Mouse (Mus musculus) brown adipose tissue, adult 24 weeks (tissue): ENCODE results near the gene Zfp780b. TPM values are rescaled to one million over a fixed set of nuclear protein-coding genes. Genes with fewer than 3 reads are reported as not detected.
"Not testable (repeated sequence)": the region's sequence is repeated elsewhere in the genome, so short reads cannot be mapped to it uniquely, and the experiment has no call there.

Source experiments
- H3K27ac ChIP-seq: fragments of 200-500 bp; replicated peaks from 2 replicates; pipeline ENCODE4 v1.5.1; 2012; ENCODE audit warnings: low read depth, mild to moderate bottlenecking, low read length
- H3K4me1 ChIP-seq: fragments of 200-500 bp; 2 replicates; pipeline ENCODE4 v1.6.1; 2012; ENCODE audit warnings: low read length, mixed read lengths; ENCODE audit not compliant: control insufficient read depth, insufficient read depth, insufficient read length
- H3K4me3 ChIP-seq: fragments of 200-500 bp; 2 replicates; pipeline ENCODE4 v1.5.1; 2012; ENCODE audit warnings: low read depth, mild to moderate bottlenecking, low read length, moderate library complexity; ENCODE audit not compliant: insufficient read depth
- polyA plus RNA-seq: library from polyadenylated mRNA; stranded (reverse); fragments of >200 nt; gene quantifications from 2 replicates; pipeline ENCODE4 v1.2.4, GENCODE M21; 2012; ENCODE audit not compliant: missing spikeins, insufficient read depth, insufficient read length

The Zfp780b gene
- 5.2 and 6.8 TPM in 2 replicates for polyA plus RNA-seq

- Histone ChIP-seq H3K27ac (peak within 1 kb of the TSS; percentile 89), H3K4me3 (peak within 1 kb of the TSS; percentile 89)
Measured at GRCm38 (mm10) chr7:27978683-27979528, at the start of gene Zfp780b. Zfp780b (minus strand) TSS chr7:27979171.

GRCm38 (mm10) chr7:28014445-28014810, 35.5 kb upstream of the Zfp780b start:
- Histone ChIP-seq H3K4me3 (peak overlapping the region; percentile 88), H3K4me1 (no peaks in the 10 kb centered on the region), H3K27ac (no peak overlapping the region)

More at GRCm38 (mm10) chr7:27978683-27979528, at the start of gene Zfp780b:
- H3K4me1 ChIP-seq: 0 out of 2 replicates have a peak, but pooled peaks cover 3% of the 10 kb centered on the region

DNA sequence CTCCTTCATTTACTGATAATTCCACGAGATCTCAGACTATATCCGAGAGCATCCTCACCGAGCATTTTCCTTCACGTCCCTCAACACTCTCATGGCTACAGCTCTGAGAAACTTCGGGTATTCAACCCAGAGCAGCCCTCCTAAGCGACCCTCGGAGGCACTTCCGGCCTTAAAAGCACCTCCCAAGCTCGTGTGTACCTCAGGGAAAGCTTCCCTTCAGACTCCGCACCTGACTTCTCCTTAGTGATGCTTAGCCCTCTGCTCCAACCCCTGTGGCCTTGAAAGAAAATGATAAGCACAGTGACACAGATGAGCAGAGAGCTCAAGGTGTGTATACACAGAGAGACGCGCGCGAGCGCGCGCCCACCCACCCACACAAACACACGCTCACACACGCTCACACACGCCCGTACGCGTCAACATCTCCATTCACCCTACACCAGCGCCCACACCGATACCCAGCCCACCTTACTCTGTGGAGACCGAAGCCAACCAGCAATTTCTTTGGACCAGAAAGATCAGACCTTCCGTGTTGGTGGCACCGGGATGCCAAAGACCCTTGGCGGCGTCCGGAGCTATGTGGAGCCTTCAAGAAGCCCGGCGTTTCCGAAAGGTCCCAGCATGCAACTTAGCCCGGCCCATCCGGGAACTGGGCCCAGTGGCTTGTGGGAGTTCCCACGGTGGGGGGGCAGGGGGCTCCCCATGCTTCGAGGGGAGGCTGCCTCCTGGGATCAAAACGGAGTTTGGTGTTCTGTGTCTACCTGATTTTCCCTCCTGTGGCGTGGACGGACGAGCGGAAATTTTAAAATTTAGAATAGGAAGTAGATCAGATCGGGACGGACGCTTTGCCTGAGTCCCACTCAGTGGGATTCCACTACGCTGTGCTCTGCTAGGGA, 34.8 kb upstream of the Zfp780b start, which contains the start of gene Zfp850:
Zfp850 (minus strand) TSS at position 567 of the 896 bp plus-strand sequence.
- Histone ChIP-seq H3K4me3 (peak within 1 kb of the TSS; percentile 88), H3K27ac (peak within 1 kb of the TSS; percentile 58), H3K4me1 (no peaks in the 10 kb centered on the region)

GRCm38 (mm10) chr7:28010271-28010670, 31.3 kb upstream of the Zfp780b start:
- Histone ChIP-seq H3K4me3 (no peak overlapping the region), H3K27ac (no peak overlapping the region), H3K4me1 (no peaks in the 10 kb centered on the region)

GRCm38 (mm10) chr7:27982197-27982596, 3.2 kb upstream of the Zfp780b start:
- Histone ChIP-seq H3K4me1 (0 out of 2 replicates have a peak, but pooled peaks cover 3% of the 10 kb centered on the region), H3K4me3 (no peak overlapping the region), H3K27ac (no peak overlapping the region)

DNA sequence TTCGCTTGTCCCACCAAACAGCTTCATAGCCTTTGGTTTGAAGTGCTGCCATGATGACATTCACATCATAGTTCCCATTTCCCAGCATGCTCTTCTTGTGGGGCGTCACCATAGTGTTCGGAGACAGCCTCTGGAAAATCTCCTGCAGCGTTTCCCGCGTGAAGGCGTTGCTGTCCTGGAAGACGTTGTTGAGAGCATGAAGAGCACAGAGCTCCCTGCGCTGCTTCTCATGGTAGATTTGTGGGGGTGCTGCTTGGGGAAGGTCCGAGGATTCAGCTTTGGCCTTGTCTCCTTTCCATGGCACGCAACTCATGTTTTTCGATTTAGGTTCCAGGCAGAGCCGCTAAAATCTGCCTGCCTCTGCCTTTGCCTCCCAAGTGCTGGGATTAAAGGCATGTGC, 29.5 kb downstream of the Zfp780b start:
- not testable (repeated sequence) for H3K27ac ChIP-seq, H3K4me1 ChIP-seq, H3K4me3 ChIP-seq

- not testable (repeated sequence) for H3K4me1 ChIP-seq, H3K27ac ChIP-seq, H3K4me3 ChIP-seq
Measured at GRCm38 (mm10) chr7:27941869-27942268, 37.1 kb downstream of the Zfp780b start.

DNA sequence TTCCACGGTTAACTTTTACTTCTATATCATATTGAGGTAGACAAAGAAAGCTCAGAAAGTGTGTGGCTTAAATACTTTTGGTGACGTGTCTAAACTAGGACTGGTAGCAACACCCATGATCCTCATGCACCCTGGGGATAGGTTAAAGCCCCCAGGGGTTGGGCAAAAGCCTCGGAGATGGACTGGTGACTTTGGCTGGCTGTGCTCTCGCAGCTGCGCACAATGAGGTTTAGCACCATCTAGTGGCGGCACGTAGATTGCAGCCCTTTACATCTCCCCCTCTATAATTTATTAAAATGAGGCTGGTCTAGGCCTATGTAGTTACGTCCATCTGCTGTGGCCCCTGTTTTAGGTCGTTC, 45.2 kb downstream of the Zfp780b start:
- H3K4me3 ChIP-seq, H3K4me1 ChIP-seq, H3K27ac ChIP-seq: not testable (repeated sequence)

- no peak overlapping the region for H3K27ac ChIP-seq
- H3K4me1 ChIP-seq: no peaks in the 10 kb centered on the region; the same call in 1 of the 2 replicates
- H3K4me3 ChIP-seq: no peak overlapping the region
Measured at GRCm38 (mm10) chr7:27933050-27933799, 45.7 kb downstream of the Zfp780b start.

DNA sequence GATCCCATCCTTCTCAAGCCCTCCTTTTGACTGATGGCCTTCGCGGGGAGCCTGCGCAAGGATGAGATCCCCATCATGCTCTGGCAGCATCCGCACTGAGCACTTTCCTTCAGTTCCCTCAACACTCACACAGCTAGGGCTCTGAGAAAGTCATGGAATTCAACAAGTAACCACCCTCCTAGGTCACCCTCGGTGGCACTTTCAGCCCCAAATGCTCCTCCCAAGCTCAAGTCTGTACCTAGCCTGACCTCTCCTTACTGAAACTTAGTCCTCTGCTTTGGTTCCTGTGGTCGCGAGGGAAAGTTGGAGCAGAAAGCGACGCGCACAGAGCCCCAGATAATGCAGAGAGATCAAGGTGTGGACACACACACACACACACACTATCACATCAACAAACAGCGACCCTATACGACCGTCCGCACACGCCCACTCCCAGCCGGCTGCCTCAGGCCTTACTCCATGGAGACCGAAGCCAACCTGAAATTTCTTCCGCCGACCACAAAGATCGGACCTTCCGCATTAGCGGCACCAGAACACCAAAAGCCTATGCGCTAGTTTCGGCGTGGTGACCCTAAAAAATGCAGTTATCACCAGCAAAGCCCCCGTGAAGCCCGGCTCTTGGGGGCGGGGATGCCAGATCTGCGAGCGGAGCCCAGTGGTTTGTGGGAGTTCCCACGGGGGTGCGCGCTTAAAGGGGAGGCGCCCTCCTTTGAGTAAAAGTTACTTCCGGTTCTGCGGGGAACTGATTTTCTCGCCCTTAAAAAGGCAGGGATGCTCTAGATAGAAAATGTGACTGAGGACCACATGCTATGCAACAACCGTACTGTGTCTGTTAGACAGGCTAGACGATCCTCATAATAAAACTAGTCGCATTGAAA, 49.9 kb downstream of the Zfp780b start, which contains the start of gene Zfp974:
Zfp974 (minus strand) TSS at position 643 of the 878 bp plus-strand sequence.
- Histone ChIP-seq H3K4me1 (no peaks in the 10 kb centered on the region; the same call in 1 of the 2 replicates), H3K4me3 (peak within 1 kb of the TSS; percentile 97), H3K27ac (0 out of 2 replicates have a peak within 1 kb of the TSS, but pooled peaks have one; percentile 21)

- H3K4me3 ChIP-seq, H3K4me1 ChIP-seq, H3K27ac ChIP-seq: not testable (repeated sequence)
Measured at GRCm38 (mm10) chr7:27927041-27927440, 51.9 kb downstream of the Zfp780b start.

- H3K4me1 ChIP-seq, H3K27ac ChIP-seq, H3K4me3 ChIP-seq: not testable (repeated sequence)
Measured at GRCm38 (mm10) chr7:27910952-27911351, 68.0 kb downstream of the Zfp780b start.
